Mouse (Mus musculus) heart, embryonic 14.5 days (tissue): ENCODE measurements around the gene Cuta. TPM values are rescaled to one million over a fixed set of nuclear protein-coding genes. Genes with fewer than 3 reads are reported as not detected.

Experiments
- ATAC-seq: fragments of 200-750 bp; cut with Nextera tagmentation; 2 replicates; pipeline ENCODE4 v1.8.0; 2017; ENCODE audit warnings: low read depth, moderate TSS enrichment; ENCODE audit not compliant: insufficient number of reproducible peaks, insufficient read depth, low FRiP score
- H3K27ac ChIP-seq, 2 experiments: fragments of 200-500 bp in 1 of 2; fragments of 300-500 bp in 1 of 2; sonication (generic) in 1 of 2; replicated peaks in 1 of 2; 2 replicates each; pipeline ENCODE4 v1.5.1; 2012 to 2014; ENCODE audit warnings: low read depth in 2 of 2, low read length in 2 of 2, control low read depth in 1 of 2, mild to moderate bottlenecking in 1 of 2, mixed read lengths in 1 of 2; ENCODE audit not compliant: control insufficient read depth in 1 of 2, insufficient read depth in 1 of 2
- H3K27me3 ChIP-seq: fragments of 300-500 bp; sonication (generic); 2 replicates; pipeline ENCODE4 v1.6.1; 2014; ENCODE audit warnings: mild to moderate bottlenecking, low read length, control low read depth; ENCODE audit not compliant: control insufficient read depth, insufficient read depth
- H3K36me3 ChIP-seq: fragments of 300-500 bp; sonication (generic); 2 replicates; pipeline ENCODE4 v1.6.1; 2014; ENCODE audit warnings: mild to moderate bottlenecking, control low read depth, low read length, mixed read lengths; ENCODE audit not compliant: control insufficient read depth, insufficient read depth
- H3K4me1 ChIP-seq, 2 experiments: fragments of 200-500 bp in 1 of 2; fragments of 300-500 bp in 1 of 2; sonication (generic) in 1 of 2; 2 replicates each; pipeline ENCODE4 v1.6.1; 2012 to 2014; ENCODE audit warnings: low read length in 2 of 2, control low read depth in 1 of 2, mixed read lengths in 1 of 2; ENCODE audit not compliant: control insufficient read depth in 2 of 2, insufficient read depth in 2 of 2
- H3K4me2 ChIP-seq: fragments of 300-500 bp; sonication (generic); 2 replicates; pipeline ENCODE4 v1.6.1; 2014; ENCODE audit warnings: mild to moderate bottlenecking, low read length
- H3K4me3 ChIP-seq, 2 experiments: fragments of 200-500 bp in 1 of 2; fragments of 300-500 bp in 1 of 2; sonication (generic) in 1 of 2; 2 replicates each; pipeline ENCODE4 v1.5.1; 2012 to 2014; ENCODE audit warnings: low read length in 2 of 2, mild to moderate bottlenecking in 2 of 2, control low read depth in 1 of 2, low read depth in 1 of 2, moderate library complexity in 1 of 2; ENCODE audit not compliant: control insufficient read depth in 1 of 2, insufficient read depth in 1 of 2
- H3K9ac ChIP-seq: fragments of 300-500 bp; sonication (generic); 2 replicates; pipeline ENCODE4 v1.6.1; 2014; ENCODE audit warnings: mild to moderate bottlenecking, low read length
- H3K9me3 ChIP-seq: fragments of 300-500 bp; sonication (generic); 2 replicates; pipeline ENCODE4 v1.6.1; 2016; ENCODE audit warnings: low read length, control low read depth; ENCODE audit not compliant: control insufficient read depth
- WGBS: fragments of 180-500 bp; shearing (Covaris S2); extraction: QIAGEN DNeasy Blood & Tissue Kit; methylation state at CpG from one replicate; pipeline ENCODE4 v1.1.7; 2014; 5-methylcytosine and 5-hydroxymethylcytosine counted together
- polyA plus RNA-seq: library from polyadenylated mRNA; unstranded; fragments of >200 nt; fragmentation: Nextera tagmentation; extraction: Ambion mirVana; gene quantifications from 2 replicates; pipeline ENCODE4 v1.2.1, GENCODE M21; 2014

The Cuta gene
- polyA plus RNA-seq, 1 experiment from 2014 or later, result 173 TPM

DNA sequence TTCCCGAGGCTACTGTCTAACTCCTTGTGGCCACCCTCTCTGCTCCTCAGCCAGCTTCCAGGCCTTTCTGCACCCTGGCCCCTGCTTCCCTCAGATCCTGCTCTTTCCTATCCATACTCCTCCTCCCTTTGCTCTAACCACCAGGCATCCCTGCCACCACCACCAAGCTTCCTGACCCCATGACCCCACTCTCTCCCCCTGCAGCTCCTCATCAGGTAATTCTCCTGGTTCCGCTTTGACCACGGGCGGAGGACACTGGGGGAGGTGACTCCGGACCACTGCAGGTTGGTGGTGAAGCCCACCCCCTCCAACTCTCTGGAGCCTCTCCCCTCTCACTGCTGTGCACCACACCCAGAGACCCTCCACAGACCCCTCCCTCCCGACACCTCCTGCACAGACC lies 28.1 kb upstream of the Cuta start:
- no peak overlapping the region for H3K4me2 ChIP-seq
- 86% methylated on average over 6 of the region's 6 CpGs for WGBS

DNA sequence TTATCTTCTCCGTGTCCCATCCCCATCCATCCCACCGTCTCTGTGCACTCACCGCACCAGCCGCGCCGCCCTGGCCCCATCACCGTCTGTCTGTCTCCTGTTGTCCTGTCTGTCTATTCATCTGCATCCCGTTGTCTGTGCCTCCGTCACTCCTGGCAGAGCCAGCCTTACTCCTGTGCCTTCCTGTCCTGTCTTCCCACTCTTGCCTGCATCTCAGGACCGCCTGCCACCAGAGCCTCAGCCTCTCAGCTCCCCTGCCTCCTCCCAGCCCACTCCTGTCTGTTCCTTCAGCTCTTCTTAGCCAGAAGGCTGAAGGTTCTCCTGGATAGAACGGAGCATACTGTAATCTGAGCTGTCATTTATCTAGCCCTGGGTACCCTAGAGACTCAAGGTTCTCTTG lies 27.6 kb upstream of the Cuta start:
- 88% methylated on average over 11 of the region's 11 CpGs for WGBS
- Histone ChIP-seq H3K4me3 (no peak overlapping the region), H3K27me3 (no peaks in the 10 kb centered on the region), H3K4me2 (no peak overlapping the region), H3K36me3 (peaks cover 62% of the 10 kb centered on the region), H3K4me1 (peaks cover 0 to 9% of the 10 kb centered on the region in 2 experiments; a peak in 3 of 4 replicates), H3K9ac (no peak overlapping the region), H3K9me3 (no peaks in the 10 kb centered on the region), H3K27ac (no peak overlapping the region)
- ATAC-seq, result no peak

More for the DNA sequence above, 28.1 kb upstream of the Cuta start:
- ATAC-seq, result no peak
- Histone ChIP-seq H3K9me3 (no peaks in the 10 kb centered on the region), H3K4me3 (no peak overlapping the region), H3K9ac (no peak overlapping the region), H3K27ac (no peak overlapping the region), H3K27me3 (no peaks in the 10 kb centered on the region), H3K36me3 (peaks cover 58% of the 10 kb centered on the region), H3K4me1 (peaks cover 0 to 13% of the 10 kb centered on the region in 2 experiments; a peak in 3 of 4 replicates)

DNA sequence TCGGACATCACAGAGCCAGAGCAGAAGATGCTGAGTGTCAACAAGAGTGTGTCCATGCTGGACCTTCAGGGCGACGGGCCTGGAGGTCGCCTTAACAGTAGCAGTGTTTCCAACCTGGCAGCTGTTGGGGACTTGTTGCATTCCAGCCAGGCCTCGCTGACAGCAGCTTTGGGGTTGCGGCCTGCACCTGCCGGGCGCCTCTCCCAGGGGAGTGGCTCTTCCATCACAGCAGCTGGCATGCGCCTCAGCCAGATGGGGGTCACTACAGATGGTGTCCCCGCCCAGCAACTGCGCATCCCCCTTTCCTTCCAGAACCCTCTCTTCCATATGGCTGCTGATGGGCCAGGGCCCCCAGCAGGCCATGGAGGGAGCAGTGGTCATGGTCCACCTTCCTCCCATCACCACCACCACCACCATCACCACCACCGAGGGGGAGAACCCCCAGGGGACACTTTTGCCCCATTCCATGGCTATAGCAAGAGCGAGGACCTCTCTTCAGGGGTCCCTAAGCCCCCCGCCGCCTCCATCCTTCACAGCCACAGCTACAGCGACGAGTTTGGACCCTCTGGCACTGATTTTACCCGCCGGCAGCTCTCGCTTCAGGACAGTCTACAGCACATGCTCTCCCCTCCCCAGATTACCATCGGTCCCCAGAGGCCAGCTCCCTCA lies 22.3 kb upstream of the Cuta start:
- H3K27ac ChIP-seq, result no peak overlapping the region
- H3K4me2 ChIP-seq, result no peak overlapping the region
- peaks cover 93% of the 10 kb centered on the region for H3K36me3 ChIP-seq
- ATAC-seq, result no peak
- H3K27me3 ChIP-seq, result no peaks in the 10 kb centered on the region
- WGBS, result 88% methylated on average over 21 of the region's 21 CpGs
- H3K9me3 ChIP-seq, result no peaks in the 10 kb centered on the region
- no peak overlapping the region for H3K9ac ChIP-seq
- H3K4me3 ChIP-seq, result no peak overlapping the region
- no peaks in the 10 kb centered on the region for H3K4me1 ChIP-seq

DNA sequence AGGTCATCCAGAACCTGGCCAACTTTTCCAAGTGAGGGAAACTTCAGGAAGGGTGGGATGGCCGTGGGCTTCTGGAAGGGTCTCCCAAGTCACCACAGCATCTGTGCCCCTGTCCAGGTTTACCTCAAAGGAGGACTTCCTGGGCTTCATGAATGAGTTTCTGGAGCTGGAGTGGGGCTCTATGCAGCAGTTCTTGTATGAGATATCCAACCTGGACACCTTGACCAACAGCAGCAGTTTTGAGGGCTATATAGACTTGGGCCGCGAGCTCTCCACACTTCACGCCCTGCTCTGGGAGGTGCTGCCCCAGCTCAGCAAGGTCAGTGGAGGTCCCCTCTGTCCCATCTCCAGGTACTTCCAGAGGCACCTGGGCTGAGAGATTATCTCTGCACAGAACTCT lies 20.4 kb upstream of the Cuta start:
- ATAC-seq, result no peak

DNA sequence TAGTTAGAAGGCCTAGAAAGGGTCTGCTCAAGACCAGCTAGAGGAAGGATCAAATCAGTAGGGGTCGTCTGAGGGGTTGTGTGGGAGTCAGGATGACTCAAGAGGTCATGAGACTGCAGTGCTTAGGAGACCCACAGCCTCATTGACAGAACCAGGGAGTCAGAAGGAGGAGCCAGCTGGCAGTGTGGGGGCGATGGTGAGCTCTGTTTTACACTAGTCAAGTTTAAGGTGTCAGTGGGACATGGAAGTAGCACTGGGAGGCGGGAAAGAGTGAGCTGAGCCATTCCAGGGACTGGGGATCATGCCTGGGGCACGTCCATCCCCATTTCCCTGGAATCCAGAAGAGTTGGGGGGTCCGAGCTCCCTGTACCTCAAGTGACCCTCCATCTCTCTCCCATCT lies 19.5 kb upstream of the Cuta start:
- no peak overlapping the region for H3K4me2 ChIP-seq
- no peak for ATAC-seq
- WGBS, result 59% methylated on average over 4 of the region's 5 CpGs
- H3K27ac ChIP-seq, result no peak overlapping the region
- H3K27me3 ChIP-seq, result no peaks in the 10 kb centered on the region
- H3K4me1 ChIP-seq, result peaks cover 5 to 13% of the 10 kb centered on the region in 2 experiments
- H3K4me3 ChIP-seq, result no peak overlapping the region
- H3K9ac ChIP-seq, result no peak overlapping the region
- no peaks in the 10 kb centered on the region for H3K9me3 ChIP-seq
- peaks cover 76% of the 10 kb centered on the region for H3K36me3 ChIP-seq

More for the DNA sequence above, 20.4 kb upstream of the Cuta start:
- H3K27me3 ChIP-seq, result no peaks in the 10 kb centered on the region
- no peaks in the 10 kb centered on the region for H3K9me3 ChIP-seq
- WGBS, result 96% methylated on average over 4 of the region's 4 CpGs
- H3K9ac ChIP-seq, result no peak overlapping the region
- H3K4me2 ChIP-seq, result no peak overlapping the region
- H3K27ac ChIP-seq, result no peak overlapping the region
- H3K4me1 ChIP-seq, result peaks cover 3% of the 10 kb centered on the region in 2 experiments; a peak in 3 of 4 replicates
- H3K4me3 ChIP-seq, result no peak overlapping the region
- peaks cover 84% of the 10 kb centered on the region for H3K36me3 ChIP-seq

DNA sequence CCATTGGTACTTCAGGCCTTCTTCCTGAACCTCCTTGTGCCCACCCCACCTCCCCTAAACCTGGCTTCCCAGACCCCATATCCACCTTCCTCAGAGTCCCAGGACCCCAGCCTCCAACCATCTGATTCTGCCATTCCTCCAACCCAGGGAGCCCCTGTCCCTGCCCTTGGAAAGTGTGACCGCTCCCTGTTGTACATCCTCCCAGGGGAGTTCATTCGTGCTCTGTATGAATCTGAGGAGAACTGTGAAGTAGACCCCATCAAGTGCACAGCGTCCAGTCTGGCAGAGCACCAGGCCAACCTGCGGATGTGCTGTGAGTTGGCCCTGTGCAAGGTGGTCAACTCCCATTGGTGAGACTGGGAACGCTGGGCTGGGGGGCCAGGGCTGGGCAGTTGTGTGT lies 18.5 kb upstream of the Cuta start:
- H3K4me2 ChIP-seq, result no peak overlapping the region
- no peak overlapping the region for H3K9ac ChIP-seq
- H3K4me1 ChIP-seq, result peaks cover 14 to 23% of the 10 kb centered on the region in 2 experiments
- ATAC-seq, result no peak
- H3K4me3 ChIP-seq, result no peak overlapping the region
- no peak overlapping the region for H3K27ac ChIP-seq
- H3K36me3 ChIP-seq, result peaks cover 69% of the 10 kb centered on the region
- no peaks in the 10 kb centered on the region for H3K9me3 ChIP-seq
- 86% methylated on average over 5 of the region's 5 CpGs for WGBS
- no peaks in the 10 kb centered on the region for H3K27me3 ChIP-seq

DNA sequence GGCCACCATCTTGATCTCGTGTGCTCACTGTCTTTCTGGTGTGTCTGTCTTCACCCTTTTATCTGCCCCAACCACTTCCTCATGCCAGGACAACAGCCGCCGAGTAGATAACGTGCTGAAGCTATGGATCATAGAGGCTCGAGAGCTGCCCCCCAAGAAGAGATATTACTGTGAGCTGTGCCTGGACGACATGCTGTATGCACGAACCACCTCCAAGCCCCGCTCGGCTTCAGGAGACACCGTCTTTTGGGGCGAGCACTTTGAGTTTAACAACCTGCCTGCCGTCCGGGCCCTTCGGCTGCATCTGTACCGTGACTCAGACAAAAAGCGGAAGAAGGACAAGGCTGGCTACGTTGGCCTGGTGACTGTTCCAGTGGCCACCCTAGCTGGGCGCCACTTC lies 17.5 kb upstream of the Cuta start:
- 63% methylated on average over 18 of the region's 18 CpGs for WGBS
- ATAC-seq, result no peak
- H3K27me3 ChIP-seq, result no peaks in the 10 kb centered on the region
- H3K9me3 ChIP-seq, result no peaks in the 10 kb centered on the region
- no peak overlapping the region for H3K4me3 ChIP-seq
- H3K9ac ChIP-seq, result no peak overlapping the region
- H3K36me3 ChIP-seq, result peaks cover 59% of the 10 kb centered on the region
- H3K4me2 ChIP-seq, result no peak overlapping the region
- no peak overlapping the region for H3K27ac ChIP-seq
- peaks cover 24 to 33% of the 10 kb centered on the region in 2 experiments for H3K4me1 ChIP-seq

DNA sequence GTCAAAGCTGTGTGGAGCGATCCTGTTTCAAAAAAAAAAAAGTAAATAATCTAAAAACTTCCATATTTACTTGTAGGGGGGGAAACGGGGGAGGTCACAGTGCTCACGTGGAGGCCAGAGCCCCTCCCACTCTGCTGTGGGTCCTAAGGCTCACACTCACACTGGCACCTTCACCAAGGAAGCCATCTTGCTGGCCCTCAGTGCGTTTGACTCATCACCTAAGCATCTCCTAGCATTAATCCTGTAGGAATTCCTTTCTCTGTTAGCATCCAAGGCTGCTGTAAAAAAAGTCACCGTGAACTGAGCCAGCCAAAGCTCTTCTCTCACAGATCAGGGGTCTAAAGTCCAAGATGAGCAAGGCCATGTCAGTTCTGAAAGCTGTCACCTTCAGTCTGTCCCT lies 16.9 kb upstream of the Cuta start:
- no peak overlapping the region for H3K9ac ChIP-seq
- no peak overlapping the region for H3K4me2 ChIP-seq
- H3K4me1 ChIP-seq, result peaks cover 27 to 38% of the 10 kb centered on the region in 2 experiments
- no peak overlapping the region for H3K27ac ChIP-seq
- ATAC-seq, result no peak
- peaks cover 53% of the 10 kb centered on the region for H3K36me3 ChIP-seq
- 71% methylated on average over 5 of the region's 5 CpGs for WGBS
- H3K9me3 ChIP-seq, result no peaks in the 10 kb centered on the region
- no peaks in the 10 kb centered on the region for H3K27me3 ChIP-seq
- no peak overlapping the region for H3K4me3 ChIP-seq
